Mouse (Mus musculus) left cerebral cortex, adult 8-10 months (tissue): ENCODE measurements at regions not wholly inside any gene's neighbourhood (a gene's known extent, or its start where the extent isn't known, plus 50 kb on each side); places are given as distances from the start of the nearest gene placed in this dataset.
"Not testable (repeated sequence)": the region's sequence is repeated elsewhere in the genome, so short reads cannot be mapped to it uniquely, and the experiment has no call there.

Experiments
- DNase-seq, 2 experiments: peaks; one replicate each; pipeline ENCODE4 v3.0.0; 2022; ENCODE audit warnings: low spot score in 2 of 2

DNA sequence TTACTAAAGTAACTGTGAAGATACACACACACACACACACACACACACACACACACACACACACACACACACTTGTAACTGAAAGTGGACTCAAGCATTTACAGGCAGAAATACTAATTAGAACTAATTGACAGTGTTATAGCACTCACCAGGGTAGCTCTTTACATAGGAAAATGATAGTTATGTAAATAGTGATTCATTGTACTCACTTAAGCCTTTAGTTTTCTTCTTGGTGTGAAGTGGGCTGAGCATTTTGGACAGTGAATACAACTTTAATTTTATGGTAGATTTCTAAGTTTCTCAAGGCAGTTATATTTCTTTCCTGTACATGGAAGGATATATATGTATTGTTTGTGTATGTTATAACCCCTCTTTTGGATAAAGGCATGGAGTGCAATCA is 704.5 kb upstream of the Nr2f1 start:
- DNase-seq, result no peak

DNA sequence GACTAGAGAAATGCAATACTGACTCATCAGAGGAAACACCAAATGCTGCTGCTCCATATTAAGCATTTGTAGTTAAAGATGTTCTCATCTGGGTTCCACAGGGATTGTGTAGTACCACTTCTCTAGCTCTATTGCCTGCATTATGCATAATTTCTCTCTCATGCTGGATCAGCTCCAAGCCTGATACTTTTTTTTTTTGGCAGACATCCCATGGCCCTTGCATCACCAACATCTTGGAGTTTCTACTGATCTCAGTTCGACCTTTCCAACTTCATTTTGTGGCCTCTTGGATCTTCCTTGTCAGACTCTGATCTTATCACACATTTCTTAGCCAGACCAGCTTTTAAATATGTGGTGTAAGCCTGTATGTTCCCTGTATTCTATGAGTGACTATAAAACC is 701.1 kb upstream of the Nr2f1 start:
- no peak for DNase-seq

DNA sequence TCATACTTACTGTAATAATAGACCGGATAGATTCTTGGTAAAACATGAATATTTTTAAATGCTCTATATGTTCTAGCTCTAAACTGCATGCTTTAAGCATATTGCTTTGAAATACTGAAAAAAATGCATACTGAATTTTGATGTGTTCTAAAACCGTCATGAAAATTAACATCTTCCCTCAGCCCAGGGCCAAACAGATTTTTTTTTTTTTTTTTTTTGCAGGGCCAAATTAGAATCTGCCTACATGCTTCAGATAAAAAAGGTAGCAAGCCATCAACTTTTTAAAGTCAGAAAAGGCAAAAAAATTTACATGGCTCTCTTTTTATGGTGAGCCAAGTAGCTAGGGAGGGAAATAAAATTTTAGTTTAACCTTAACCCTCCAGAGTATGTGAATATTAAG is 692.7 kb upstream of the Nr2f1 start:
- no peak for DNase-seq

DNA sequence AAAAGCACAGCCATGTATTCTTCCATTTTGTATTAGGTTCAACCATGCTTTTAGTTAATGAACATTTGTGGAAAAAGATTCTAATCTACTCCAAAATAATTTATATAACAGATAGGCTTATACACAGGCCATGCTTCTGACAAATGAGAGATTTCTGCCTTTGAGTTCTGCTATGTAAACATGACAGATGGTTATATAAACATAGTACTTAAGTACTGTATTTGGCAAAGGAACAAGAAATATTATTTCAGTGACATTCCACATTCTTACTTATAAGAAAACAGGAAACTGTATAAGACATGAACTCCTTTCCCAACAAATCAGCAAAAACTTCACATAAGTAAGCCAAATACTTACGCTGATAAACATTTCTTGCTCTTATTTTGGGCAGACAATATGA is 683.5 kb upstream of the Nr2f1 start:
- DNase-seq, result no peak

DNA sequence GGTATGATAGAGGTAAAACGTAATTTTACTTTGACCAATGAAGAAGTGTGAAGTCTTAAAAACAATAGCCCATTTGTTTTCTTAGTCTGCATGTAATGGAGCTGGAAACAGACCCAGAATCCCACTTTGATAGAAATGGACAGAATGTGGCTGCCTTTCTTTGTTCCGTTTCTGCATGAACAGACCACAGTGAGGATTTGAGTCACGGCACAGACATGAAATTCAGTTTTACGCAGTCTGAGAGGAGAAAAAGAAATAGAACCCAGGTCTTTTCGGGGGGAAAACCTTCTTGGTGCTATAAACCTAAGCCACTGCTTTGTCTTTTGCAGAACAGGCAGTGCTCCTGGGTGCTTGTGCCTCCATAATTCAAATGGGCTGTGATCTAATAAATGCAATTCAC is 673.0 kb upstream of the Nr2f1 start:
- no peak for DNase-seq

DNA sequence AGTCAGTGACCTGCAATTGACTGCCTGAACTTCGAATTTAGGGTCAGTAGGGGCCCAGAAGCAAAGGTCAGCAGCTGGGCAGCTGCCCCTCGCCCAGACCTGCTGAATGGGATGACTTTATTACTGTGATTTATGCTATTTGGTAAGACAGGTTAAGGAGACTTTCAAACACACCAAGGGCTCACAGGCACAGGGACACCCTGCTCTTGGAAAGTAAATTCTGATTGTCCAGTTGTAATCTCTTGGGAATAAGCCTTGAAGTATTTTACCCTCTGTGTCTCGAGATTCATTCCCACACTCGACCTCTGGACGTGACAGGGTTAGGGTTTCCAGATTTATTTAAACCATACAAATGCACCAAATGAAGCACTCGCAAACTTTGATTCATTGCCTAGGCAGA is 672.4 kb upstream of the Nr2f1 start:
- DNase-seq, result no peak

DNA sequence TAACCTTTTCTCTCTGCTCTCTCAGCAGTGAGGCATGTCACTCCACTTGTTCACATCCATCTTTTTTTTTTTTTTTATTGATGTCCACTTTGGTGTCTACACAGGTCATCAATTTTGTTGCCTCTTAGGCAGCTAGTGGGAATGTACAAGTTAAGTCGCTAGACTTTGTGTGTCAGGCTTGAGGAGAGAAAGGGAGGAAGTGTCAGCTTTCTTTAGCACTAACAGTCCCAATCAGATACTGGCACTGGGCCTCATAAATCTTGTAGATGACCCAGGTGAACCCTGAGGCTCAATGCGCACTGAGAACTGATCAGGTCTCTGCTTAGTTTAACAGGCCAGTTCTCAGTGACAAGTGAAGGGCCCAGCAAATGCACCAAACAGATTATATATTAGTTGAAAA is 671.7 kb upstream of the Nr2f1 start:
- DNase-seq, result no peak

DNA sequence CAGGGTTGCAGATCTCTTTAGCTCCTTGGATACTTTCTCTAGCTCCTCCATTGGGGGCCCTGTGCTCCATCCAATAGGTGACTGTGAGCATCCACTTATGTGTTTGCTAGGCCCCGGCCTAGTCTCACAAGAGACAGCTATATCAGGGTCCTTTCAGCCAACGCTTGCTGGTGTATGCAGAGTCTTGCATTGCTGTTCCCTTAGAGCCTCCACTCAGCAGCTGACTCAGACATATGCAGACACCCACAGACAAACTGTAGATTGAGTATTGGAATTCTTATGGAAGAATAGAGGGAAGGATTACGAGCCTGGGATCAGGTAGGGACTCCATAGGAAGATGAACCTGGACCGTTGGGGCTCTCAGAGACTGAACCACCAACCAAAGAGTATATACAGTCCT is 624.8 kb upstream of the Nr2f1 start:
- DNase-seq, result not testable (repeated sequence)

DNA sequence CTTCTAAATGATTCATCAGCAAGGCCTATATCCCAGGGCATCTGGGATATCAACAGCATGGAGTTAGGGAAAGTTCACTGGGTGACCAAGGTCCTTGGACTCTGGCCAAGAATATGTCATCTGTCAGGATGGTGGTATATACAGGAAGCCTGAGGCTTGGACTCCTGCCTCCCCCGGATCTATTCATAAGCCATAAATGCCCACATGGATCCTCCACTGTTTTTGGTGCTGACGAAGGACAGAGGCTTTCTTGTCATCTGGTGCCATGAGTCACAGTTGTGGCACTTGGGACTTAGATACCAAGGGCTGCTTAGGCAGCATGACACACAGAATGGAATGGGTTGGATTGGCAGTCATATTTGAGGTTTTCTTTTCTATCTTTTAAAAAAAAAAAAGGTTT is 610.1 kb upstream of the Nr2f1 start:
- DNase-seq, result peak in 1 of 2 experiments; percentile 23

DNA sequence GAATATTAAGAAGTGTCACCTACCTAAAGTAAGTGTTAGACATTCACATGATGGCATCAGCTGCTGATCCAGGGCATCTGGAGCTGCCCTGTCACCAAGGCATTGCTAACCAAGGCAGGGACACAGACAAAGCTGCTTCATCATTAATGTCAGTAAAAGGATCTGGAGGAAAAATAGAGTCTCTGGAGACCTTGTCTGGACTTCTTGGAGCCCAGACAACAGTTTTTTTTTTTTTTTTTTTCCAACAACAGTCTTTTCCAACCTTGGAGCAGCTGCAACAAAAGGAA is 603.2 kb upstream of the Nr2f1 start:
- DNase-seq, result no peak

DNA sequence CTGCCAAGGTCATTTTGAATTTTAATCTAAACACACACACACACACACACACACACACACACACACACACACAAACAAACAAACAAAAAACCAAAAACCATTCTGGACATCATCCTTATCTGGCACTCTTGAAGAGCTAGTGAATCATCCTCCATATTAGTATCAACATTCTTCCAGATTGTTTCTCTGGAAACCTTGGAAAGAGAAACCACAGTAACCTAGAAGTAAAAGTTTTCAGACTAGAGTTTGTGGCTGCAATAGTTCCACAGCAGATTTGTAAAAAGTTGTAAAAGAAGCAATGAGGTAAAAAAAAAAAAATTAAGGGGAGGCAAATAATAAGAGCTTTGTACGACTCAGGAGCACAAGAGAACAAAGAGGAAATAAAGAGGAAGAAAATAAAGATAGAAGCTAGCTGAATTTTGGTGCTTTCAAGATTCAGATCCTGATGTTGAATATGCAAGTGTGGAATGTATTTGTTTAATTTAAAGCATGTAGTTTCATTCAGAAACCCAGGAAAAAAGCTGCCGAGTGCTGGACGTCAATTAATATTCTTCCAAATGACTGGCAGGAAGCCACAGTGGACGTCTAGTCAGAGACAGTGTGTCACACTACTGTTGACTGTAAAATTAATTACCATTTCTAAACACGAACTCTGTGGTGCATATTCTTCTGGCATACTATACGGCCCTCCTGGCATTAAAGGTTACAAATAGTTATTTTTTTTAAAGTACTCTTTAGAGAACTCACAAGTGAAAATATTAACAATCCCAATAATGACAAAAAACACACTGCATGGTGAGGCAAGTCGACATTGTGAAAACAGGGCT is 602.7 kb upstream of the Nr2f1 start:
- no peak for DNase-seq

DNA sequence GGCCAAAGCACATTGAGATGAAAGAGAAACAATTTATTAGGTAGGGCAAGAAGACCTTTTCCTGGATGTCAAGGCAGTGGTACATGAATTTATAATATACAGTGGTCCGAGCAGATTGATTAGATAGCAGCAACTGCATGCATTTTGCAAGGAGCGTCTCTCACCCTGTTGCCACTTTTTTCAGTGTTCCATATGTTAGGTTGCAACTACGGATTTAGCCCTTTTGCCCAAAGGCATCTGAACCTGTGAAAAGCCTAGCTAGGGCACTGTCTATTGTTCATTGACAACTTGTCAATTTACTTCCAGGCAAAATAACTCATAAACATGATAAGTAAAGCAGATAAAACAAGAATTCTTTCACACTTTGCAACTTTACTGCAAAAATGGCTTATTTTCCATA is 600.1 kb upstream of the Nr2f1 start:
- DNase-seq, result no peak

DNA sequence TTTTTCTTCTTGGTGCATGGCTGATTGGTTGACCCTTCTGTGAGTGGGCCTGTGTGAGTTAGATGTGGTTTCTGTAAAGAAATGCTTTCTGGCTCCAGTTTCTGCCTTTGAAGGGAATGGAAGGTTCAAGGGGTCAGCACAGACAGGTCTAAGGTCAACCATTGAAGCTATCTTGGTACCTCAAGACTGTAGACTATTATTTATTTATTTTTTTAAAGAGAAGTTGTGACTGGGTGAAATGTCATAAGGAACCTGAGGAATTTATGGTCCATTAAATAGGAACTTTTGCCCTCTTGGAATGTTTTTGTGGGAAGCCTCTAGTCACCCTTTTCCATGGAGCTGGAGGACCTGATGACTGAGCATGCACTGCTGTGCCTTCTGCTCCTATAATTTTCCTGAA is 595.7 kb upstream of the Nr2f1 start:
- no peak for DNase-seq

DNA sequence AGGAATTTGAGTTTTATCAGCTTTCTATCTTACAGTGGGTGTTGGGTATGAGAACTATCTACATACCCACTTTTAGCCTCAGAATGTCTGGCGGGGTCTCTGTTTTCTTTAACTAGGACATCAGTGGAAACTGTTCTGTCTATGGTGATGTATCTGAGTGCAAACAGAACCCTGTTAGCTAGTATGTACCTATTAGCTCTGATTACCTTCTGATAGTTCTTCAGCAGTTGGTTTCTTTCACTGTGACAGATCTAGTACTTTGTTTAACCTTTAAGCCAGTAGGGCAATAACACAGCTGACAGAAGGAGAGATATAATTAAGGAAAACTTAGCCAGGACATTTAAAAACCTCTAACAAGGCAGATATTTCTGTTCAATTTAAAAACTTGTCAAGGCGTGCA is 584.7 kb upstream of the Nr2f1 start:
- no peak for DNase-seq

DNA sequence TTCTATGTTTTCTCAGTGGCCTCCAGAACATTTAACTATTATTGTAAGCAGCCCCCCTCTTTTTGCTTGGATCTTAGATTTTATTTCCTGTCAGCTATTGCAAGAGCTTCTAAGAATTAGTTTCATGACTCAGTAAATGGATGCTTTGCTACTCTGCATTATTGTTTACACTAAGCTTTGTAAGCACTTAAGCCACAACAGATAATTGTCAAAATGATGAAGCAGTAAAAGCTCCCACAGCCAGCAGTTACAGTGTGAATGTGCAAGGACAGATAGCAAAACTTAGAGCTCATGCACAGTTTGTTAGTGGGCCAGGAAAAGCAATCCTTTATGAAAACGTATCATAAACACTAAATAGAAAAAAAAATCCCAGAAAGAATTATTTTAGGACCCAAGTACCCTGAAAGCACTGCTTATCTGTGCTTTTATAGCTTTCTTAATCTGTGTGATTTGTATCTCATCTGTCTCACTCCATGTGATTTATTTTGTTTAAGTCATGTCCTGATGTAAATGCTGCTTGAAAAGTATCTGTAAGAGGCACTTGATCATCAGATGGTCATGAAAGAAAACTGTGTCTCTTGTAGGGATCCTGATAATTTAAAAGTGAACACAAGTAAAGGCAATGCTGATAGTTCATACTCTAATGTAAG is 584.2 kb upstream of the Nr2f1 start:
- DNase-seq, result no peak
